Mouse (Mus musculus): Measurements from ENCODE around the gene Krt83. TPM values are rescaled to one million over a fixed set of nuclear protein-coding genes. Genes with fewer than 3 reads are reported as not detected.

Gene Krt83
- polyA plus RNA-seq (2012; rRNA removed) = 0.05 TPM in 1 of 2 replicates, not detected in the other

GRCm38 (mm10) chr15:101491431-101491830, at the start of gene Krt83:
Krt83 (minus strand) TSS chr15:101491512.

DNA sequence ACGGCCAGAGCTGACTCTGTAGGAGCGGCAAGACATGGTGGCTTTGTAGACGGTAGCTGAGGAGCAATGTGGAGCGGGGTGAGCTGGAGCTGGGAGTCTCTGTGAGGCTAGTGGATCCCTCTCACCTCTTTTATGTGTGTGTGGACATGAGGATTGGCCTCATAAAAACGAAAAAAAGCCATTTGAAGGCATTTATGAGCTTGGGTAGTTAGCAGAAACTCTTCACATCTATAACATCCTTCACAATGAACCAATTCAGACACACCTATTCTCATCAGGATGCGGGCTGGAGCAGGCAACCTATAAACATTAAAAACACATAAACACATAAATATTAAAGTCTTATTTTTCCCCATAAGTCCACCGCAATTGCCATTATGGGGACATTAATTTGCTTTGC, 41.4 kb upstream of the Krt83 start, which contains the start of gene Krt84:
Krt84 (minus strand) TSS at position 101 of the 400 bp plus-strand sequence.

DNA sequence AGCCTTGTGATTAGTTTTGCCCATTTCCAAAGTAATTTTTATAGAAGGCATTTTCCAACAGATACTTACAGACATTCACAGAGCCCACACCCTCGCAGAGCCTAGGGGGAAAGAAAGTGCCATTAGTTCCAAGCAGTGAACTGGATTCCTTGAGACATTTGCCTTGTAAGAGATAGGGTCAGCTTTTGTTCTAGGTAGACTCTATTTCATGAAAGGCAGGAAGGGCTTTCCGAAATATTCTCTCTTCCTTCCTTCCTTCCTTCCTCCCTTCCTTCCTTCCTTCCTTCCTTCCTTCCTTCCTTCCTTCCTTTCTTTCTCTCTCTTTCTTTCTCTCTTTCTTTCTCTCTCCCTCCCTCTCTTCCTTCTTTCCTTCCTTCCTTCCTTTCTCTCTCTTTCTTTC, 25.8 kb upstream of the Krt83 start, which contains the start of gene Gm49425:
Gm49425 (minus strand) TSS at position 101 of the 400 bp plus-strand sequence.

DNA sequence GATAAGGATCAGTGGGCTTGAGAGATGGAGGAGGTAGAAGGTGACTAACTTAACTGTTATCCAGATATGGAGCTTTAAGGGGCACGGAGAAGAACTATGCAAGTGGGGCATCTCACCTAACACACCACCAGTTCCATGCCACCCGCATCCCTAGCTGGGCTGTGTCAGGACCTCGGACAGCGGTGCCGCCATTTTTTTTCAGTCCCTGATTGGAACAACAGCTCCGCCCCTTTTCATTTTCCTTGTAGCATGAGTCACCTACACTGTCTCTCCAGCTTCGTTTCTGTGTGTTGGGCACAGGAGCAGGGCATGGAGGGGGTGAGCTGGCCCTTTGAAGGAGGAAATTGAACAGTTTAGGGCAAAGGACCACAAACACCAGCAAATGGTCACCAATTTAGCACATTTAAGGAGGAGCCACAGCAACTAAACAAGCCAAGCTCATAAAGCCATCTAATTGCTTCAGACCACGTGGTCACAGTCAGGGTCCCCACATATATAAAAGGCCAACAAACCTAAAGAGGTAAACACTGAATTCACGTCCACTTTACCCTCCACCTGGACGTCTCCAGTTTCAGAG, 18.3 kb downstream of the Krt83 start, which contains the start of gene Krt86:
Krt86 (plus strand) TSS at position 527 of the 577 bp plus-strand sequence.

DNA sequence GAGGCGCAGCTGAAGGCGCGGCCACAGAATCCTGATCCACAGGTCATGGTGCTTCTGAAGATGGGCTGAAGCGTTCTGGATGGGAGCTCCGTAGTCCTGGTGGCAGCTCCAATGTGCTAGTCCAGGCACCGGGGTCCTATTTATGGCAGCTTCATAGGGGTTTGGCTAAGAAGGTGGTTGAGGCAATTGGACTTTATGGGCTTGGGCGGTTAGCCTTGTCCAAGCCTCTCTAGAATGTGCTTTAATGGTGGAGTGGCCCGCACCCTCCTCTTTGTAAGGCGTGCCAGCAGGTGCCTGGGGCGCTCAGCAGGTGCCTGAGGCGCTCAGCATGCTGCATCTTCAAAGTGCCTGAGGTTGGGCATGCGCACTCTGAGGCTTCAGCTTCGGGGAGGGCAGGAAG, 27.7 kb downstream of the Krt83 start, which contains the start of gene Krt81:
Krt81 (minus strand) TSS at position 101 of the 400 bp plus-strand sequence.

DNA sequence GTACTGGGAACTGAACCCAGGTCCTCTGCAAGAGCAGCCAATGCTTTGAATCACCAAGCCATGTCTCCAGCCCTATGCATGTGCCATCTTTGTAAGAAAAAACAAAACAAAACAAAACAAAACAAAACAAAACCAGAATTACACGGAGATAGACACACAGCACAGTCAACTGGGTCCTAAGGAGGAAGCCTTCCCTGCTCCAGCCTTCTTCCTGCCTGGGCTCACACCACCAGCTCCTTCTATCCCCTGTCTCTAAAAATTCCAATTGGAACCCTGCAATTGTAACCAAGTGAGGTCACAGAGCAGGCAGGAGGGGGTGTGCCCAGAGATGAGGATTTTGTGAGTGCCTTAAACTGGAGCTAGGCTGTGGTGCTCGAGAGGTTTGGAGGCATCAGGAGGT, 43.9 kb downstream of the Krt83 start, which contains the start of gene Krt88:
Krt88 (plus strand) TSS at position 301 of the 400 bp plus-strand sequence.

DNA sequence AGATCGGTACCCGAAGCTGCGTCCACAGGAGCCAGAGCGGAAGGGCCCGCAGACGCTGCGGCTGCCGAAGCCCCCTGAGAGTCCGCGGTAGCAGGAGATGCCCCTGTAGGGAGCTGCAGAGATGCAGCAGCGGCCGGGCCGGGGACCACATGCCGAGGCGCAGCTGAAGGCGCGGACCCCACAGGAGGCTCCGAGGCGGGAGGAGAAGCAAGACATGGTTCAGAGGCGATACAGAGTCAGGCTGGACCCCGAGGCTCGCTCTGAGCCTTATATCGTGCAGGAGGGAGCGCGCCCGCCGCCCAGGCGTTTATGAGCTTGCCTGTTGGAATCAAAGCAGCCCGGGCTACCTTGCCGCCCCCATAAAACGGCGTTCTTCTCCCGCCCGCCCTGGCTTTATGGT, 52.8 kb downstream of the Krt83 start, which contains the start of gene Krt87:
Krt87 (minus strand) TSS at position 250 of the 400 bp plus-strand sequence.

Other genes with a start within 250 kb of the Krt83 start
- 6.5 and 12.2 TPM in 2 replicates for gene Nr4a1, start 237.2 kb downstream of the Krt83 start, polyA plus RNA-seq (2012; rRNA removed)
- 65.1 and 67.8 TPM in 2 replicates for gene Atg101, start 207.2 kb downstream of the Krt83 start, polyA plus RNA-seq (2012; rRNA removed)
- 0.33 and 0.41 TPM in 2 replicates for gene 6030408B16Rik, start 198.3 kb downstream of the Krt83 start, polyA plus RNA-seq (2012; rRNA removed)
- 0.15 and 0.64 TPM in 2 replicates for gene Krt80, start 121.3 kb downstream of the Krt83 start, polyA plus RNA-seq (2012; rRNA removed)
- gene Krt7, start 80.5 kb downstream of the Krt83 start, polyA plus RNA-seq (2012; rRNA removed) = 0.80 and 4.7 TPM in 2 replicates
- gene Krt87, start 52.7 kb downstream of the Krt83 start, polyA plus RNA-seq (2012; rRNA removed) = 0.09 and 0.35 TPM in 2 replicates
- gene Krt88, start 43.8 kb downstream of the Krt83 start, polyA plus RNA-seq (2012; rRNA removed) = not detected in 2 replicates
- not detected in 2 replicates for gene Krt81, start 27.8 kb downstream of the Krt83 start, polyA plus RNA-seq (2012; rRNA removed)
- gene Krt86, start 18.0 kb downstream of the Krt83 start, polyA plus RNA-seq (2012; rRNA removed) = not detected in 2 replicates
- gene Gm49425, start 25.7 kb upstream of the Krt83 start, polyA plus RNA-seq (2012; rRNA removed) = not detected in 2 replicates
- gene Krt84, start 41.3 kb upstream of the Krt83 start, polyA plus RNA-seq (2012; rRNA removed) = 0.04 TPM in 1 of 2 replicates, not detected in the other
- not detected in 2 replicates for gene Krt82, start 59.2 kb upstream of the Krt83 start, polyA plus RNA-seq (2012; rRNA removed)
- gene Krt90, start 71.4 kb upstream of the Krt83 start, polyA plus RNA-seq (2012; rRNA removed) = 0.05 and 0.08 TPM in 2 replicates
- gene Krt75, start 82.4 kb upstream of the Krt83 start, polyA plus RNA-seq (2012; rRNA removed) = 0.04 and 0.21 TPM in 2 replicates
- not detected in 2 replicates for gene Gm5414, start 136.7 kb upstream of the Krt83 start, polyA plus RNA-seq (2012; rRNA removed)
- not detected in 2 replicates for gene Gm5478, start 155.9 kb upstream of the Krt83 start, polyA plus RNA-seq (2012; rRNA removed)
- gene Krt6b, start 188.8 kb upstream of the Krt83 start, polyA plus RNA-seq (2012; rRNA removed) = not detected in 2 replicates
- 0.02 and 0.88 TPM in 2 replicates for gene Krt6a, start 202.8 kb upstream of the Krt83 start, polyA plus RNA-seq (2012; rRNA removed)
- gene Krt5, start 221.4 kb upstream of the Krt83 start, polyA plus RNA-seq (2012; rRNA removed) = 5.6 and 59.9 TPM in 2 replicates